Mouse (Mus musculus) hindbrain, embryonic 11.5 days (tissue): ENCODE measurements around the gene Dab2. TPM values are rescaled to one million over a fixed set of nuclear protein-coding genes. Genes with fewer than 3 reads are reported as not detected.
A peak's percentile ranks its signal among the peaks of the same experiment; 100 is the strongest.

Experiments
- ATAC-seq: fragments of 200-750 bp; cut with Nextera tagmentation; 2 replicates; pipeline ENCODE4 v1.8.0; 2017; ENCODE audit warnings: mild to moderate bottlenecking, moderate TSS enrichment, moderate library complexity; ENCODE audit not compliant: low FRiP score
- DNase-seq: peaks from one replicate; pipeline ENCODE4 v3.0.0-alpha.2; 2015; ENCODE audit warnings: low spot score
- H3K27ac ChIP-seq: fragments of 300-500 bp; sonication (generic); 2 replicates; pipeline ENCODE4 v1.5.1; 2014; ENCODE audit warnings: mild to moderate bottlenecking, low read depth, low read length
- H3K27me3 ChIP-seq: fragments of 300-500 bp; sonication (generic); 2 replicates; pipeline ENCODE4 v1.6.1; 2014; ENCODE audit warnings: mild to moderate bottlenecking, low read length, moderate library complexity, mixed read lengths; ENCODE audit not compliant: control insufficient read depth, insufficient read depth
- H3K36me3 ChIP-seq: fragments of 300-500 bp; sonication (generic); 2 replicates; pipeline ENCODE4 v1.6.1; 2014; ENCODE audit warnings: mild to moderate bottlenecking, low read length, moderate library complexity, mixed read lengths; ENCODE audit not compliant: control insufficient read depth, insufficient read depth
- H3K4me1 ChIP-seq: fragments of 300-500 bp; sonication (generic); replicated peaks from 2 replicates; pipeline ENCODE4 v1.6.1; 2014; ENCODE audit warnings: low read length, mixed read lengths; ENCODE audit not compliant: control insufficient read depth, insufficient read depth
- H3K4me2 ChIP-seq: fragments of 300-500 bp; sonication (generic); replicated peaks from 2 replicates; pipeline ENCODE4 v1.6.1; 2014; ENCODE audit warnings: mild to moderate bottlenecking, low read depth, low read length
- H3K4me3 ChIP-seq: fragments of 300-500 bp; sonication (generic); 2 replicates; pipeline ENCODE4 v1.5.1; 2014; ENCODE audit warnings: low read depth, low read length
- H3K9ac ChIP-seq: fragments of 300-500 bp; sonication (generic); 2 replicates; pipeline ENCODE4 v1.6.1; 2014; ENCODE audit warnings: low read depth, low read length
- H3K9me3 ChIP-seq: fragments of 300-500 bp; sonication (generic); 2 replicates; pipeline ENCODE4 v1.6.1; 2016; ENCODE audit warnings: low read length; ENCODE audit not compliant: control insufficient read depth
- WGBS: fragments of 180-500 bp; shearing (Covaris S2); extraction: QIAGEN DNeasy Blood & Tissue Kit; methylation state at CpG from one replicate; pipeline ENCODE4 v1.1.7; 2014; 5-methylcytosine and 5-hydroxymethylcytosine counted together
- polyA plus RNA-seq: library from polyadenylated mRNA; unstranded; fragments of >200 nt; fragmentation: Nextera tagmentation; extraction: Ambion mirVana; gene quantifications from 2 replicates; pipeline ENCODE4 v1.2.1, GENCODE M21; 2014

Dab2 gene
- polyA plus RNA-seq, 1 experiment from 2014 or later: 70.2 TPM

DNA sequence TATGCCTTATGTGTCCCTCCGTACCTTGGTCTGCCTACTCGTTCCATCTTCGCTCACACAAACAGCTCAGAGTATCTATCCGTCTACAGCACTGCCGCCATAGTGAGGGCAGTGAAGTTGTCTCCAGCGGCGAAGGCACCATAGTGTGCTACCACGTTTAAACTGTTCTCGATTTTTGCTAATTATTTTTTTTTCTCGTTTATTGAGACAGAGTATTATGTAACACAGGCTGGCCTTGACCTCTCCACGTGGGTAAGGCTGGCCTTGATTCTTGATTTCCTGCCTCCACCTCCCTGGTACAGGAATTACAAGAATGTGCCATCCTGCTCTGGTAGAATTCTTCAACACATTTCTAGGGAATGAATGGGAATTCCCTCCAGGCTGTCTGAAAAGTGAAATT, 77.2 kb downstream of the Dab2 start:
- WGBS: 80% methylated on average over 11 of the region's 11 CpGs
- H3K4me3 ChIP-seq: no peak overlapping the region
- no peaks in the 10 kb centered on the region for H3K27me3 ChIP-seq
- no peaks in the 10 kb centered on the region for H3K4me1 ChIP-seq
- ATAC-seq: no peak
- no peaks in the 10 kb centered on the region for H3K36me3 ChIP-seq
- H3K4me2 ChIP-seq: no peak overlapping the region
- H3K9me3 ChIP-seq: no peaks in the 10 kb centered on the region
- no peak overlapping the region for H3K27ac ChIP-seq
- H3K9ac ChIP-seq: no peak overlapping the region
- no peak for DNase-seq

DNA sequence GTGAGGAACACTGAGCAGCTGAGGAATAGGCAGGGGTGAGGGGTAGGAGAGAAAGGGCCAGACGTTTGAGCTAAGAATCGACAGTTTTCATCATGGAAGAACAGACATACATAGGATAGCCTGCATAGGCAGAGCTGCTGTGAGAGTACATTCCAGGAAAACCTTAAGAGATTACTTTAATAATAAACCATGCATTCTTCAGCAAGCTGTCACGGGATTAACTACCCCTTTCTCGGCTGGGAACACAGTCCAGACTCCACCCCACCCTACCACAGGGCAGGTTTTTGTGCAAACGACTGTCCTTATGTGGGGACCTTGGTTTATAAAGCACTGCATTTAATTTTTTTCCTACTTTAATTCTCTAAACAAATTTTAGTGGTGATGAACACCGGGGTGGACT, 84.4 kb downstream of the Dab2 start:
- Histone ChIP-seq H3K9ac (no peak overlapping the region), H3K4me1 (no peaks in the 10 kb centered on the region), H3K9me3 (no peaks in the 10 kb centered on the region), H3K4me3 (no peak overlapping the region), H3K27ac (no peak overlapping the region), H3K36me3 (no peaks in the 10 kb centered on the region), H3K27me3 (no peaks in the 10 kb centered on the region), H3K4me2 (no peak overlapping the region)
- DNase-seq (no peak), ATAC-seq (no peak)
- 46% methylated on average over 6 of the region's 6 CpGs for WGBS

DNA sequence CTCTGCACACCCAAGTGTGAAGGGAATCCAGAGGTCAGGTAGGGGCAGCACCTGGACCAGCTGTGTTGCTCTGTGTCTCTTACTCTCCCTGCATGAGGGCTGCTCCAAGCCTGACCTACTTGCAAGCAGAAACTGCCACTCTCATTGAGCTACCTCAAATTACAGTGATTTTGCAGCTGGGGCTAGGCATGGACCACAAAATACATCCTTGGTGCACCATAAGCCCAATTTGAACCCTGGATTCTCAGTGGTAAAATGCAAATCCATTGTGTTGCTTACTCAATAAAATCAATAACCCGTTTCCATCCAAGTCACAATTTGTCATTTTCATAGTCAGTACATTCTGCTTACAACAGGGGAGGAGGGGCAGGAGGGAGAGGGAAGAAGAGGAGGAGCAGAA, 85.7 kb downstream of the Dab2 start:
- no peaks in the 10 kb centered on the region for H3K27me3 ChIP-seq
- H3K36me3 ChIP-seq: no peaks in the 10 kb centered on the region
- H3K9ac ChIP-seq: no peak overlapping the region
- no peak for ATAC-seq
- H3K4me3 ChIP-seq: no peak overlapping the region
- H3K27ac ChIP-seq: no peak overlapping the region
- no peaks in the 10 kb centered on the region for H3K4me1 ChIP-seq
- no peak for DNase-seq
- H3K4me2 ChIP-seq: no peak overlapping the region
- no peaks in the 10 kb centered on the region for H3K9me3 ChIP-seq
- WGBS: 23% methylated on average over 1 of the region's 1 CpGs

DNA sequence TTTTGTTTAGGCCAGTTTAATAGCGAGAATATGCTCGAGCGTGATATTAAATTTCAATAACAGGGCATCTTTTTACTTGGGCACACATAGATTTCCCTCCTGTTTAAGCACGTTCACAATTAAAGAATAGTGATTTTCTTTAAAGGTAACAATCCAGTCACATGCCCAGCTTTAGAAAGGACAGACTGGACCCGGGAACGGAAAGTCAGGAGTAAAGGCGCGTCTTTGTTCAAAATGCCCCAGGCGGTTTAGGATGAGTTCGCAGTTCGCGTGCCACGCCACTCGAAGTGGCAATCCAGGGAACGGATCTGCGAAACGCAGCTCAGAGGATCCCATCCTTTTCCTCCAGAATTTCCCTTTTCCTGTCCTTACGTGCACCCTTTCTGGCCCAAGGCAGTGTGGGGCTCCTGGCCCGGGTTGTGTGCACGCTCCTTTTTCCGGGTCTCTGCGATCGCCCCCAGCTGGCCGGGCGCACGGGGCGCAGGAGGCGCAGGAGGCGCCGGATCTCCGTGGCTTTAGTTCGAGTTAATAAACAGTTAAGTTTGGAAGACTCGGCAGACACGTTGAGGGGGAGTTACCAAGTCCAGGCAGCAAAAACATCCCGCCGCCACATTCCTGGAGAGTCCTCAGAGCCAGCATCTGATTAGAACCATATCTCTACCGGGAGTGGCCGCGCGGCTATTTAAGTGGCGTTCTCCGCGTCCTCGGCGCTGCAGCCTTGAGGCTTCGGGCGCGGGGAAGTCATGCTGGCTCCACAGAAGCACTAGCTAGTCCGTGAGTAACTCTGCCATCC, 86.8 kb downstream of the Dab2 start:
- Histone ChIP-seq H3K4me1 (no peaks in the 10 kb centered on the region), H3K4me2 (peak overlapping the region; percentile 63), H3K27me3 (no peaks in the 10 kb centered on the region), H3K9ac (peak overlapping the region; percentile 68), H3K36me3 (no peaks in the 10 kb centered on the region), H3K27ac (no peak overlapping the region), H3K9me3 (no peaks in the 10 kb centered on the region), H3K4me3 (peak overlapping the region; percentile 45)
- ATAC-seq (peak; percentile 95), DNase-seq (peak; percentile 83)
- 3% methylated on average over 49 of the region's 49 CpGs for WGBS

- Histone ChIP-seq H3K4me2 (peak overlapping the region; percentile 63), H3K27me3 (no peaks in the 10 kb centered on the region), H3K4me3 (peak overlapping the region; percentile 45), H3K9ac (peak overlapping the region; percentile 68), H3K4me1 (no peaks in the 10 kb centered on the region), H3K36me3 (no peaks in the 10 kb centered on the region), H3K9me3 (no peaks in the 10 kb centered on the region), H3K27ac (no peak overlapping the region)
- ATAC-seq (0 out of 2 replicates have a peak, but pooled peaks have one; percentile 23), DNase-seq (peak; percentile 40)
- 8% methylated on average over 19 of the region's 19 CpGs for WGBS
Observed at GRCm38 (mm10) chr15:6386961-6387728, 87.6 kb downstream of the Dab2 start.

DNA sequence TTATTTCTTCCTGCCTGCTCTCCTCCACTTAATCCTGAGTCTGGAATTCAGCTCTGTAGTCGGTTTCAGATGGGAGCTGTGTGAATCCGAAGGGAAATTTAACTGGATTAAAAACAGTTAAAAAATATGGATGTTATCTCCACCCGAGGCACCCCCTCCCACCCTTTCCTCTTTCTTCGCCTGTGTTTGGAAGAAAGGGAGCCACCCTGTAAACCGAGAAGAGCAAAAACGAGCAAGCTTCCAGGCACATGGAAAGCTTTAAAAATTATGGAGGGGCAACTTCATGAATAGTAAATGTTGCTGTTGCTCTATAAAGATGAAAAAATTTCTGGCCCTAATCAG, 88.1 kb downstream of the Dab2 start:
- DNase-seq (no peak), ATAC-seq (no peak)
- H3K9me3 ChIP-seq: no peaks in the 10 kb centered on the region
- no peak overlapping the region for H3K9ac ChIP-seq
- H3K27ac ChIP-seq: no peak overlapping the region
- H3K4me3 ChIP-seq: peak overlapping the region; percentile 45
- no peaks in the 10 kb centered on the region for H3K27me3 ChIP-seq
- no peaks in the 10 kb centered on the region for H3K36me3 ChIP-seq
- no peaks in the 10 kb centered on the region for H3K4me1 ChIP-seq
- 26% methylated on average over 6 of the region's 6 CpGs for WGBS
- 0 out of 2 replicates have a peak overlapping the region, but pooled peaks have one; percentile 12 for H3K4me2 ChIP-seq

- no peak for DNase-seq
- Histone ChIP-seq H3K27ac (no peak overlapping the region), H3K27me3 (no peaks in the 10 kb centered on the region), H3K36me3 (no peaks in the 10 kb centered on the region), H3K4me3 (no peak overlapping the region), H3K9me3 (no peaks in the 10 kb centered on the region), H3K9ac (no peak overlapping the region), H3K4me1 (no peaks in the 10 kb centered on the region), H3K4me2 (no peak overlapping the region)
- 58% methylated on average over 3 of the region's 3 CpGs for WGBS
- no peak for ATAC-seq
Observed at GRCm38 (mm10) chr15:6388146-6388545, 88.6 kb downstream of the Dab2 start.

- Histone ChIP-seq H3K27me3 (no peaks in the 10 kb centered on the region), H3K4me2 (no peak overlapping the region), H3K36me3 (no peaks in the 10 kb centered on the region), H3K9me3 (no peaks in the 10 kb centered on the region), H3K27ac (no peak overlapping the region), H3K4me3 (no peak overlapping the region), H3K4me1 (no peaks in the 10 kb centered on the region), H3K9ac (no peak overlapping the region)
- ATAC-seq (no peak), DNase-seq (no peak)
- WGBS: 91% methylated on average over 7 of the region's 7 CpGs
Observed at GRCm38 (mm10) chr15:6388631-6389030, 89.0 kb downstream of the Dab2 start.

GRCm38 (mm10) chr15:6390106-6390505, 90.5 kb downstream of the Dab2 start:
- no peaks in the 10 kb centered on the region for H3K36me3 ChIP-seq
- H3K4me3 ChIP-seq: no peak overlapping the region
- ATAC-seq: no peak
- H3K4me2 ChIP-seq: no peak overlapping the region
- DNase-seq: no peak
- H3K4me1 ChIP-seq: no peaks in the 10 kb centered on the region
- H3K27ac ChIP-seq: no peak overlapping the region
- H3K27me3 ChIP-seq: no peaks in the 10 kb centered on the region
- H3K9me3 ChIP-seq: no peaks in the 10 kb centered on the region
- H3K9ac ChIP-seq: no peak overlapping the region
- 80% methylated on average over 4 of the region's 4 CpGs for WGBS
